Mouse (Mus musculus): Measurements from ENCODE around the gene Gm6268.

The Gm6268 gene

DNA sequence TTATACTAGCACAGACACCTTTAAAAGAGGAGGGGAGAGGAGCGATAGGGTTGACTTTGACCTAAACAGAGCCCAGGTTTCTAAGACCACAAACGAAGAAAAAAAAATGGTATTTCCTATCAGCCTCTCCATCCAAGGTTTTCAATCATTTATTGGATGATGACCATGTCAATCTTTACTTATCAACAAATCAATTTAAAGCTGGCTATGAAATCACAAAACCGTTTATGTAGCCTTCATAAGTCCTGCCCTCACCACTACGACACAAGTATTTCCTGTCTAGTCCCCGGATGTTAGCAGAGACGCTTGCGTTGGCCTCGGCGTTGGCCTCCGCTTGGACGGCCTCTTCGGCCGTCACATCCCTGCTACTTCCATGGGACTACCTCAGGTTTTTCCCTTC, at the start of gene Gm6268:
Gene Gm6268 (plus strand): TSS at position 301 of the 400 bp plus-strand sequence.
- CTCF ChIA-PET: interaction anchor here (0.6 kb wide), 1 partner anchor 253 kb away, joined by 3 read pairs; no protein-coding TSS in a partner anchor

DNA sequence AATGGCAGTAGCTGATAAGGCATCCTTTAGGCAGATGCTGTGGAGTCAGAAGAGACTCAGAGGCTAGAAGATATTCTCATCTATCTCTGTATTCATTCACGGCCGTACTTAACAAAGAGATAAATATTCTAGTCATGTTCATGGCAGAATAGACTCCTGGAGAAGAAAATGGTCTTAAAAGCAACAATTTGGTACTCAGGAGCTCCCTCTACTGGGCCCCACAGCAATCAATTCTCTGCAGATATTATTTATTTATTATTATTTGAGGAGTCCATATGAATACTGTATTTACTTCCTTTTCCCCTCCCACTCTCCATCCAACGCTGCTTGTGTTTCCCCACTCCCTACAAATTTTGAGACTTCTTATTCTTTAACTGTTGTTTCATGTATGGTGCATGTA, 48.6 kb upstream of the Gm6268 start:
- CTCF ChIA-PET: no interaction called here

DNA sequence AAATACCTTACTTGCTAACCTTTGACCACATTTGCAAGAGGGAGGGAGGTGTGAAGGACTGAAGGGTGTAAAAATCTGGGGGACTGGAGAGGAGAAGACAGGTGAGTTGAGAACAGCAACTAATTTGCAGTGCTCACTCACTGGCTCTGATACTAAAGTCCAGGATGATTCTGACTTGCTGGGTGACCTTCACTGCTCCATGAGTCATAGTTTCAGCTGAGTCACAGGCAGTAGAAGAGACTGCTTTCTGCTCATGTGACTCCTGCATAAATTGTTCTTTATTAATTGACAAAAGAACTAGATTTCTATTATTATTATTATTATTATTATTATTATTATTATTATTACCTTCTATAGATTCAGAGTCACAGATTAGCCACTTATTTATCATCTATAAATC, 15.7 kb upstream of the Gm6268 start:
- CTCF ChIA-PET: no interaction called here

DNA sequence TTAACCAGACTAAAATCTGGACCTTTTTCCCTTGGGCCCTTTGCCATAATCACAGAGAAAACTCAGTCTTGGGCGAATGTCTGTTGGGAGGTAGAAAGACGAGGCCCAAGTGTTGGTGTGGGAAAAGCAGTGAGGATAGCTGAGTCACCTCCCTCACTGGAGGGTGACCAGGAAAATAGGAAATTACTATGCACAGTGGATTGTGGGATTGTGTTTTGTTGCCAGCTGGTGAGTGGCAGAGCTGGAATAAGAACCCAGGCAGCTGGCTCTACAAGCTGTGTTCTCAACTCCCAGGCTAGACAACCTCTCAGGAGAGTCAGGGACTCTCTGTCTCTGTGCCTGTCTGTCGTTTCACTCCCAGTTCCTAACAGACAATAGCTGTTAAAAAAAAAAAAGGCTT, 11.1 kb upstream of the Gm6268 start:
- CTCF ChIA-PET: no interaction called here

DNA sequence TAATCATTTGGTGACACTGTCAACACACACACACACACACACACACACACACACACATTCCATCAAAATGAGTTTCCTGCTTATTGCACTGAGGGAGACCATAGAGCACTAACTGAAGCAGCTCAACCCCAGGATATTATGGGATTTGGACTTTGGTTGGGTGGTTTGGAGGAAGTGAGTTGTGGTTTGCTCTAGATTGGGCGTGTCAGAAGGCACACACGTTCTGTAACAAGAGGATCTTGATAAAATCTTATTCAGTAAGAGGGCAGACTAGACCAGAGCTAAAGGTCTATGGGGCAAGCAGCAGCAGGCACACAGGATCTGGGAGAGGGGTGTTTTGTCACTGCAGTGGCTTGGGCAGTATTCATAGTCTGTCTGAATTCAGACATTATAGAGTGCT, 10.6 kb upstream of the Gm6268 start:
- CTCF ChIA-PET: no interaction called here

DNA sequence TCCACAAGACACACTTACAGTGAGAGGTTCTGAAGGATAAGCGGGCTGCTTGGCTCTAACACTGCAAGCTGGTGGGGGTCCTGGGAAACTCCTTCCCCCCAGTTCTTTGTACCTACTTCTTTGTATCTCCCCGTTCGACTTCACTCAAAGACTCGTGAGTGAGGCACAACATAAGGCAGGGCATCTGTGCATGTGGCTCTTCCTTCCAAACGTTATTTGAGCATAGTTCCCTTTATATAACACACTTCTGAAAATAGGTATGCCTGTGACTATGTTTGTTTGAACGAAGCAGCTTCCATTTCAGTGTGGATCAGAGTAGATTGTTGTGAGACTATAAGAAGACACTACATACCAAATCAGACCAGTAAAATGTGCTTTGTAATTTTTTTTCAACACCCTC, 8.4 kb upstream of the Gm6268 start:
- CTCF ChIA-PET: no interaction called here

DNA sequence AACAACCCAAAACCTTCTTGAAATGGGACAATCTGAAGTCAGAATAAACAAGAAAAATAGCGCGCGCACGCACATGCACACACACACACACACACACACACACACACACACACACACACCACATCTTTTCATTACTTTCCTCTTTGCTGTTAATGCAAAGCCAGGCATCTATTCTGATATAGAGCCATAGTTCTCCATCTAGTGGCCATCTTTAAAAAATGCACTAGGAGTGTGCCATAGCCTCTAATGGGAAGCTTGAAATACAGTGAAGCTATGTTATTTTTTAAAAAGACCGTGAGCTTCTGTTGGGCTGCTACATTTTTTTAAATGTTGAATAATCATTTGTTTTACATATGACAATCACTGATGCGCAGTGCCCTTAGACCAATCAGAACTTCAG, 7.8 kb upstream of the Gm6268 start:
- CTCF ChIA-PET: interaction anchor here (0.7 kb wide), 1 partner anchor 1743 kb away, joined by 4 read pairs; no protein-coding TSS in a partner anchor

DNA sequence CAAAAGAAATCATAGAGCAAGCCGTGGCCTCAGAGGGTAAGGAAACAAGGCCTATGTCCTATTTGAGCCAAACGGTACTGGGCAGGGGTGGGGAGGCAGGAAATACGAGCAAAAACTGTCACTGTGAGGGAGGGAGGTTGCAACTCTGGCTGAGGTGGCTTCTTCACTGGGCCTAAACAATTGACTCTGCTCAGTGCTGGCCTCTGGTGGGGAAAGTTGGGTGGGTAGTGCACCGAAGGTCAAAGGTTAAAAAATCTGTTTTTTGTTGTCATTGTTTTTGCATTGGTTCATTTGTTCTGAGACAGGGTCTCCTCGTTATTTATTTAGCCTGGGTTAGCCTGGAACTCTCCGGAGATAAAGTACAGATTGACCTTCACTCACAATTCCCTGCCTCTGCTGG, 1.2 kb downstream of the Gm6268 start:
- CTCF ChIA-PET: no interaction called here

DNA sequence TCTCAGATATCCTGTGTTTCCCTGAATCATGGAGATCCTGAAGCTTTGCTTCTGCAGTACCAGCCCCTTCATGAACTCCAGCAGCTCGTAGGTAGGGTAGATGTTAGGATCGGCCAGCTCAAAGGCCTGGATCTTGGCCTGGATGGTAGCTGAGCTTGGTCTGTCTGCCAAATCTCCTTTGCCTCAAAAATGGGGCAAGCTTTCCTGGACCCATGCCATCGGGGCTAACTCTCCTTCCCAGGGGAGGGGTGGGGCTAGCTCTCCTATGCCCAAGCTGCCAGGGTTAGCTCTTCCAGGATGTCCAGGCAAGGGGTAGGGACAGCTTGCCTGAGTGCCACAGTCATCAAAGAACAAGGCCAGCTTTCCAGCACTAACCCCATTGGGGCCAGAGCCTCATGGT, 18.1 kb downstream of the Gm6268 start:
- CTCF ChIA-PET: no interaction called here

DNA sequence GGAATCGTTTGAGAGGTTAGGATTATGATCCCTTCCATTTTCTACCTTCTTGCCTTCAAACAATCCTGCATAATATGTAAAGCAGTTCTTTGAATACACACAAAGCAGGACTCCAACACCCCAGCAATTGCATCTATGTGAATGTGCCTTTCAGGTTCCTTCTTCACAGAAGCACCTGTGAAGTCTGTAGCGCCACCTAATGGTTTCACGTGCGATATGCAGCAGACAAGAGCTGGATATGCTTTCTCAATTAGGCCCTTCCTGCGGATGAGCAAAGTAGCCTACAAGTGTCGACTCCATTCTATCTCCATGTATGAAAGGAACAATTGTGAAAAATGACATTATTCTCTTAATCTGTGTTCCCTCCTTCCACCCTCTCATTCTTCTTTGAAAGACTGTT, 33.9 kb downstream of the Gm6268 start:
- CTCF ChIA-PET: no interaction called here

DNA sequence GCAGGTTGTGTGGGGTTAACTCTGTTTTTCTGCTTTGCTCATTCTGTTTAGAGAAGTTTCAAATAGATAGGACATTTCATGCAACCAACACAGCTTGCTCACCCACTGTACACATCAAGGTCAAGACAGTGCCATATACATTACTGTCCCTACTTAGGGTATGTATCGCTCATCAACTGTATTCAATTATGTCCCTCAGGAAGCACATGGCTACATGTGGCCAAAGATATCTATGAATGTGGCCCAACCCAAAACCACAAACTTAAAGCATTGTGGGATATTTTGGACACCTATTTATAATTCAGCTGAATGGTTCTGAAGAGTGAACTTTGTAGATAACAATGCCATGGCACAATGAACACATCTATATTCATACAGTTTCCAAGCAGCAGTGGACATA, 36.9 kb downstream of the Gm6268 start:
- CTCF ChIA-PET: no interaction called here

All from spleen, embryonic (tissue).